Mouse (Mus musculus) layer of hippocampus, adult 9-11 months (tissue): ENCODE measurements around the gene Umps.

ENCODE experiments used
- DNase-seq: peaks from one replicate; pipeline ENCODE4 v3.0.0; 2022

Umps gene

GRCm38 (mm10) chr16:33966538-33967282, at the start of gene Umps:
Umps (minus strand) TSS chr16:33967038.
- DNase-seq: peak; percentile 75

GRCm38 (mm10) chr16:34011991-34012845, 45.4 kb upstream of the Umps start:
- DNase-seq: peak; percentile 2

GRCm38 (mm10) chr16:34009567-34009966, 42.7 kb upstream of the Umps start:
- DNase-seq: no peak

GRCm38 (mm10) chr16:34005986-34006385, 39.1 kb upstream of the Umps start:
- DNase-seq: no peak

DNA sequence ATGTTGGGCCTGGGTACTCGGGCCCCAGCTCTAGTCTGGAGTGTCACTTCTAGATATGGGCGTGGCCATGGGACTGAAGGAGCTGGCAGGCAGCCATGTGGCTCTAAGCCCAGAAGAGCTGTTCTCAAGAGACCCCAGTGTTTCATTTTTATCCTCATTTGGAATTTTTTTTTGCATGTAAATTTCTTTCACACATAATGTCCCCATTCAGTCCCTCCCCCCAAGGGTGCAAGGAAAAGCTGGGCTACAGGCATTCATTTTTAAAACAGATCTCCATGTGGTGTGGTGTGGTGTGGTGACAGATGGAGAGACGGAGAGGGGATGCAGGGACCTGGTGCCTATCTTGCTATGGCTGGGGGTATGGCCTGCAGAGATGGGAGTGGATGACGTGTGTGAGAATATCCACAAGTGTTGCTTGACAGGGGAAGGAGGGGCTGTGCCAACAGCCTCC, 37.3 kb upstream of the Umps start:
- peak; percentile 59 for DNase-seq

- no peak for DNase-seq
These were observed 36.8 kb upstream of the Umps start for GRCm38 (mm10) chr16:34003566-34004127.

DNA sequence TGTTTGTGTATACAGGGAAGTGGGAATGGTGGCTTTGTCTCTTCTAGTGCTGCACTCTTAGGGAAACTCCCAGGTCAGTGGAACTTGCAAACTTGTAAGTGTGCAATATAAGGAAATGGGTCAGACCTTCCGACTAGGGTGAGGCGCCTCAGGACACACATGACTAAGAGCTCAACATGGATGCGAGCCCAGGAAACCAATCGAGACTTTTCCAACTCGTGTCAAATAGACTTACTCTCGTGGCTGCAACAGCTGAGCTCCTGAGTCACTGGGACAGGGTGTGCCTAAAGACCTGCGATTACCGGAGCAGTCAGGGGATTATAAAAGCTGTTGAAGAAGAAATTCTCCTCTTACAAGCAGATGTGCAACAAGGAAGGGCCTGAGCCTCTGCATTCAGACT, 33.9 kb upstream of the Umps start:
- DNase-seq: no peak

DNA sequence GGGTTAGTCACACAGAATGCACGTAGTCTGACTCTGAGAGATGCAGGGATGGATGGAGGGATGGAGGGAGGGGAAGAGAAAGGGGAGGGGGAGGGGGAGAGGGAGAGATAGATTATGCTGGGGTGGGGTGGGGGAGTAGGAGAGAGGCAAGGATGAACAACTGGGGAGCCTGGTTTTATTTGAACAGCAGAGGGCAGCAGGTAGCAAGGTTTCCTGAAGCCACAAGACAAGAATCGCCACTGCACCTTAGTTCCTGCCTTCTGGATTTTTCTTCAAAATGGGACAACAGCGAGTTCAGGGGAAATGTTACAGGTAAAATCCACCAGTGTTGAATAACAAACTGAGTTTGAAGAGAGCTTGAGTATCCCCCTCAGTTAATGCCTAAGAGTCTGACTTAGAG, 32.5 kb upstream of the Umps start:
- no peak for DNase-seq

DNA sequence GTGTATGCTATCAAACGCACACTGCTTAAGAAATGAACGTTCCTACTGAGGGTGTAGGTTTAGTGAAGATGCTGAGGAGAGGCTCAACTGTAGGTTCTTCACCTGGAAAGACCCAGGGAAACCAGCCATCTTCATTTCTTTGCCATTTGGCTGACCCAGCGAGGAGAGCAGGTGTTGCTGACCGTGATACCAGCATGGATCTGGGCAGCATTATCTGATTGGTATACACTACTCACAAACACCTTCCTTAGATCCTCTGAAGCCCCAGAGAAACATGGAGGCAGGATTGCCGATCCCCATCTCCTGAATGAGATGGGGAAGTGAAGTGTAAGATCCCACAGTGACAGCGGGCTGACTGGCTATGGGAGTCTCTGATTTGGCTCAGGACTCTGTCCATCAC, 31.2 kb upstream of the Umps start:
- no peak for DNase-seq

- no peak for DNase-seq
These were observed 29.2 kb upstream of the Umps start for GRCm38 (mm10) chr16:33996030-33996429.

- DNase-seq: no peak
These were observed 28.7 kb upstream of the Umps start for GRCm38 (mm10) chr16:33995496-33995895.

DNA sequence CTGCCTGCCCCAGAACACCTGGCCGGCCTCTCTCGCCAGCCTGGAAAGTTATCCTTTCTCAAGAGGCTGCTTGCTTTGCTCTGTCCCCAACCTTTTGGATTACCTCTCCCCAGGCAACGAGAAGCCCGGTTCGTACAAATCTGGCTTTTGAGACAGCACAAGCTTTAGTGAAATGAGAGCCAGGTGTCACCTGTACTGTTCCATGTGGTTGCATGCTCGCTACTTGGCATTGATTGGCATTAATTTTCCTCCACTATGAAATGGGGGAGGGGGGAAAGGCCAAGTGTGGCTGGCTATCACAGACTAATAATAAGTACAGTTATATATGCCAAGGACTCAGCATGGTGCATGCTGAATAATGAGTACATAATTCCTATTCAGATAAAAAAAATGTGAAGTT, 27.5 kb upstream of the Umps start:
- DNase-seq: no peak

- no peak for DNase-seq
These were observed 23.9 kb upstream of the Umps start for GRCm38 (mm10) chr16:33990712-33991111.

DNA sequence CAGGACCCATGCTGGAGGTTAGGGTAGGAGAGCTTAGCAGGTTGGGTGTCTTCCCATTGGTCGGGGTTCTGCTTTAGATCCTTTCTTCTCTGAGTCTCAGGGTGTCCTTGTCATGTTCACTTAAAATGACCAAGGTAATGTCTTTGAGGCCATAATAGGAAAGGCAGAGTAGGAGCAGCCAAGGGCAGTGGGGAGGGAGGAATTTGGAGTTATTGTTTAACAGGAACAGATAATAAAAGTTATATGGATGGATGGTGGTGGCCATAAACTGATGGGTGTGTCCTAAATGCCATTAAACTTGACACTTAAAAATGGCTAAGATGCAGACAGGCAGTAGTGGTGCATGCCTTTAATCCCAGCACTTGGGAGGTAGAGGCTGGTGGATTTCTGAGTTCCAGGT, 22.3 kb upstream of the Umps start:
- no peak for DNase-seq

GRCm38 (mm10) chr16:33988358-33989012, 21.6 kb upstream of the Umps start:
- DNase-seq: no peak

GRCm38 (mm10) chr16:33986993-33987392, 20.2 kb upstream of the Umps start:
- no peak for DNase-seq

GRCm38 (mm10) chr16:33985372-33985771, 18.5 kb upstream of the Umps start:
- DNase-seq: no peak

DNA sequence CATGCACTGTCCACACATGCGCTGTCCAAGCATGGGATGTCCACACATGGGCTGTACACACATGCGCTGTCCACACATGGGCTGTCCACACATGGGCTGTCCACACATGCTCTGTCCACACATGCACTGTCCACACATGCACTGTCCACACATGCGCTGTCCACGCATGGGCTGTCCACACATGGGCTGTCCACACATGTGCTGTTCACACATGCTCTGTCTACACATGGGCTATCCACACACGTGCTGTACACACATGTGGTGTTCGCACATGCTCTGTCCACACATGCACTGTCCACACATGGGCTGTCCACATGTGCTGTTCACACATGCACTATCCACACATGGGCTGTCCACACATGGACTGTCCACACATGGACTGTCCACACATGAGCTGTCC, 16.9 kb upstream of the Umps start:
- DNase-seq: no peak

GRCm38 (mm10) chr16:33979855-33980254, 13.0 kb upstream of the Umps start:
- no peak for DNase-seq

GRCm38 (mm10) chr16:33967283-33967640, 424 bp upstream of the Umps start:
- no peak for DNase-seq

DNA sequence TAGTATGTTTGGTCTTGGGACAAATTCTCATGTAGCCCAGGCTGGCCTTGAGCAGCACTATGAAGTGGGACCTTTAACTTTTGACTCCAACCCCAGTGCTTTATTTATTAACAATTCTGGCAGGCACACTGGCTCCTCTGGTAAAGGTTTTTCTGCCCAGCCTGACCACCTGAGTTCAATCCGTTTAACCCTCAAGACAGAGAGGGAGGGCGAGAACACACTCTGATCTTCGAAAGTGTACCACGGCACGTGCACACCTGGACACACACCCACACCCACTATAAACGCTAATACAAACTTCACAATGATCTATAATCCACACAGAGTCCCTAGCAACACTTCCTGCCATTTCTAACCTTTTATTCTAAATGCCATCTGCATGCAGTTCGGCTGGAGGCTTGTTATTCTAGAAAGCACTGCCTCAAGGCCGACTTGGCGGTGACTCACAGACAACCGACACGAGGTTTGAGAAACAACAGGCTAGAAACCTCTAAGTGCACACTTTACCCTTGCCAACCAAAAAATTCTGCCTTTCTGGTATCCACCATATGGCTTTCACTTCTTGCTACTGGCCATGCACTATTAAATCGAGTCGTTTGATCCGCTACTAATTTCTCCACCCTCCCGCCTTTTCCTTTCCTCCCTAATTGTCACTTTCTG, 830 bp downstream of the Umps start:
- DNase-seq: no peak

DNA sequence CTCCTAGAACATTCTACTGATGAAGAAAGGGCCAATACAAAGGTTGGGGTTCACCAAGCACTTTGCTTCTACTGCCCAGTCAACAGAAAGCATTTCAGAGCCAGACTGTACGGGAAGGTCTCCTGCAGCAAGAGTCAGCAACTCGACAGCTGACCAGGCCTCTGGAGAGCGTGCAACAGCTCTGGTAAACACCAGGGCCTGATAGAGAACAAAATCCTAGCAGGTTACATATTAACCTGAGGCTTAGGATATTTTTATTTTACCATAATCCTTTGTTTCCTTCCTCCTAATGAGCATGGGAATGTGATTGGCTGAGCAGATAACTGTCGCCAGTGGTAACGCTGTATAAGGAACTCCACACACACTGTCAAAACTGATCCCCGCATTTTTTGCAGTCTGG, 3.3 kb downstream of the Umps start:
- DNase-seq: no peak

DNA sequence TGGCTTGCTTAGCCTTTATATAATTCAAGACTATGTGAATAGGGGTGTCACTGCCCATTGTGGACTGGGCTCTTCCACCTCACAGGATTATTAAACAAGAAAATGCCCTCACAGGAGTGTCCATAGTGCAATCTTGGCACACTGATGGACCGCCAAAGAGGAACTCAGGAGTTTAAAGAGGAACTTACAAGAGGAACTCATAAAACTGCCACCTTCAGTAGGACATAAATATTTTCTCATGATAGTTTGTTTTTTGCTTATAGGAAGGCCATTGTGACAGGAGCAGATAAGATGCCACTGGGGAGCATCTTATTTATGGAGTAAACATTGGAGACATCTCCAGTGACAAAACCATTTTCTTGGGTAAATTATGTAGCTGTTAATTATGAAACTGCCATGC, 12.0 kb downstream of the Umps start:
- no peak for DNase-seq
